Mouse (Mus musculus): ENCODE data around the gene Timp2.

Timp2 gene

DNA sequence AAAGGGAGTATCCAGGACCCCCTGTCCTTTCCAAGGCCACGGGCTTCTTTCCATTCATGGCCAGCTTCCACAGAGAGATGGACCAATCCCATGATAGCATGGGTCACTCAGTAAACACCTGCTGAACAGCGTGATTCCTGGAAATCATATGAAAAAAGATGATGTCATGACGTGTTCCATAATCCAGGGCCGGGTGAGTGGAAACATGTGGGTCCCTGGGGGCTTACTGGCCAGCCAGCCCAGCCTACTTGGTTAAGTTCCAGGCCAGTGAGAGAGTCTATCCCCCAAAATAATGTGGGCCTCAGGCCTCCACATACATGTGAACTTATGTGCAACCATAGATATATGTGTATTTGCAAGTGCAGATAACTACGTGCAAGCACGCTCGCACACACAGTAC lies 16.3 kb upstream of the Timp2 start:
- in situ Hi-C loops (cut with MboI; ENCODE audit: low sequenced_read_pairs), result no loop called here

DNA sequence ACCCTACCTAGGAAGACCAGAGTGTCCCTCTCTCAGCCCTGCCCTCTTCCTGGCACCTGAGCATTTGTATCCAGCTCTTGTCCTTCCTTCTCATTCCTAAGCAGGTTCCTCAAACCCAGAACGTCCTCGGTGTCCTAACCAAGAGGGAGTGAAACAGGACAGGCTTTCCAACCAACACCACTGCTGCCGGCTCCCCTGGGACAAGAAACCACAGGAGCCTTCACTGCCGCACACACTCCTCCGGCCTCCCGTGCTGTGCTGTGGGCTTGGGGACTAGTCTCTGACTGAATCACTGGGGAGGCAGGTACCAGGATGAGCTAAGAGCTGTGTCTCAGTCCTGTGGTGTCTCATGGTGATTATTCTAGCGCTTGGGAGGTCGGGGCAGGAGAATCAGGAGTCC lies 14.1 kb upstream of the Timp2 start:
- in situ Hi-C loops (cut with MboI; ENCODE audit: low sequenced_read_pairs), result loop anchor here (10.0 kb wide), 1 partner anchor 55 kb away; no protein-coding TSS in a partner anchor

DNA sequence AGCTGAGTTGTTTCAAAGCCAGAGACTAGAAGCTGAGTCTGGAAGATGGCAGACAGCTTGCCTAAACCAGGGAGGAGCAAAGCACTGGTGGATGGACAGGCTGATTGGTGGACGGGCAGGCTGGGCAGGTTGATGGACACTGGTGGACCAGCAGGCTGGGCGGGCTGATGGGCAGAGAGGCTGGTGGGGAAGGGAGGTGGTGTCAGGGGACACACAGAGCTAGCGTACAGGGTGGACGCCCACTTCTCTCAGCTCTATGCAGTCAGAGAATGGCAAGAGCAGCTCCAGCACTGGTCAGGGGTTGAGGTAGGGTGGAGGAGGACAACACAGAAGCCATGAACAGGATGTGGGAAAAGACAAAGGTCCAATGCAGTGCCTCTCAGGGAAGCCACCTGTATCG lies 13.7 kb upstream of the Timp2 start:
- in situ Hi-C loops (cut with MboI; ENCODE audit: low sequenced_read_pairs), result loop anchor here (10.0 kb wide), 1 partner anchor 54 kb away; no protein-coding TSS in a partner anchor

DNA sequence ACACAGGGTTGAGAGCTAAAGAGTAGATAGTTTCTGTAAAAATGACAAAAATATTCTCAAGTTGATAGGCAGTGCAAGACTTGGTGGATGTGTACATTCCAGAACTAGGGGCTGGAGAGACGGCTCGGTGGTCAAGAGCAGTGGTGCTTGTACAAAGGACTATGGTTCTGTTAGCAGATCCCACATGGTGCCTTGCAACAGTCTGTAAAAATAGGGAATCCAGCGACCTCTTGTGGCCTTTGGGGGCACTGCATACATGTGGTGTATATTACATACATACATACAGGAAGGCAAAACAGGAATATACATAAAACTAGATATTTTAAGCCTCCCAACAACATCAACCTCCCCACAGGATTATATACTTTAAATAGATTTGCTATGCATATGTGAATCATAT lies 12.8 kb upstream of the Timp2 start:
- in situ Hi-C loops (cut with MboI; ENCODE audit: low sequenced_read_pairs), result loop anchor here (10.0 kb wide), 1 partner anchor 54 kb away; no protein-coding TSS in a partner anchor

DNA sequence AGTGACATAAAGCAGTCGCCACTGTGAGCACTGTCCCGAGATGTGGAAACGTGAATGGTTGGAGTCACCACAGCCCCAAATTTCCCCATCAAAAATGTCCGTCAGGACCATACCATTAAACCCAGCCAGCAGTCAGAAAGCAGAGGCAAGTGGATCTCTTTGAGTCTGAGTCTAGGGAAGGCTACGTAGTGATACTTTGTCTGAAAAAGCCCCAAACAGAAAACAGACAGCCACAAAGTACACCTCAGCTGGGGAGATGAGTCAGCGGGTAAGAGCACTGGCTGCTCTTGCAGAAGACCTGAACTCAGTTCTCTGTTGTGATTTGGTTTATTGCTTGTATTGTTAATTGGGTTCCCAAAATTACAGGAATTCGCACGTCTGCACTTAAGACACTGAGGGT lies 11.0 kb upstream of the Timp2 start:
- in situ Hi-C loops (cut with MboI; ENCODE audit: low sequenced_read_pairs), result loop anchor here (10.0 kb wide), 1 partner anchor 52 kb away; no protein-coding TSS in a partner anchor

DNA sequence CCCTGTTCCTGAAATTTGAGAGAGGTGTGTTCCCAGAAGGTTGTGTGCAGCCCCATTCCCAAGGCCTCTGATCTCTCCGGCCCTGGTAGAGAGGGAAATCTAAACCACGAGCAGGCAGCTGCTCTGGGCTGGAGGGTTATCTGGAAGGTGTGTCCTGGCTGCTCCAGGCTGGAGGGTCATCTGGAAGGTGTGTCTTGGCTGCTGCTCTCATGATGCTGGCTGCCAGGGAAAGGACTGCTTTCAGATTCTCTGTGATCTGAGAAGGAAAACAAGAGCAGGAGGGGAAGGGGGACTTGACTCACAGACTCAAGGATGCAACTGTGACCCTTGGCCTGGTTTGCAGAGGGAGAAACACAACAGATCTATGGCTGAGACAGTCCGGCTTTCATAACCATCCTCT lies 10.6 kb upstream of the Timp2 start:
- in situ Hi-C loops (cut with MboI; ENCODE audit: low sequenced_read_pairs), result loop anchor here (10.0 kb wide), 1 partner anchor 51 kb away; no protein-coding TSS in a partner anchor

DNA sequence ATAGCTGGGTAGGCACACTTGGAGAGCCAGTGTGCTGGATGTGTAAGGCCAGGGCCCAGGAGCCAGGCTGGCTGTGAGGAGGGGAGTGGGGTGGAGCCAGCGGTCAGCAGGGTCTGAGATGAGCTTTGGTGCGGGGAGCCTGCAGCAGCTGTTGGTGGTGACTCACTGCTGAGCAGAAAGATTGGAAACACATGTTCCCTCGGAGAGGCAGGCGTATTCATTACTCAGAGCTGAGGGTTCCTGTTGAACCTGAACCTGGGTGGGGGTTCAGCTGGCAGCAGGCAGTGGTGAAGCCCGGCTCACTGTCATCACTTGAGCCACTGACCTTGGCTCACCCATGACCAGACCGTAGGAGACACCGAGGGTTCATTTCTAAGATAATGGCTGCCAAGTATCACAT lies 9.6 kb upstream of the Timp2 start:
- in situ Hi-C loops (cut with MboI; ENCODE audit: low sequenced_read_pairs), result loop anchor here (10.0 kb wide), 1 partner anchor 50 kb away; no protein-coding TSS in a partner anchor

DNA sequence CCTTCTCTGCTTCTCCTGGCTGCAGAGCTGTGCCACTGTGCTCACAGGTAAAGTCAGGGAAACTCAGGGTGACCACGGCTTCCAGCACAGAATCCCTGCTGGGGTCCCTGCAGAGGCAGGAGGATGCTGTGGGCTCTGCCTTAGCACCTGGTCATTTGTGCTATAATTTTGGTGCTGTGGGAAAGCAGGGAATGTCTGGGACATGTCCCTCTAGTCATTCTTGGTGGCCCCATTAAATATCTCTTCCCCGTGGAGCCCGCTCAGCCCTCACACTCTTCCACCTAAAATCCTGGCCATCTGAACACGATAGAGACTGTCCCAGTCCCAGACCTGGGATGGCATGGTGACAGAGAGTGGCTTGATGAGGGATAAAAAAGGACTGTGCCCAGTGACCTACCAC lies 8.5 kb upstream of the Timp2 start:
- in situ Hi-C loops (cut with MboI; ENCODE audit: low sequenced_read_pairs), result loop anchor here (10.0 kb wide), 1 partner anchor 49 kb away; no protein-coding TSS in a partner anchor

DNA sequence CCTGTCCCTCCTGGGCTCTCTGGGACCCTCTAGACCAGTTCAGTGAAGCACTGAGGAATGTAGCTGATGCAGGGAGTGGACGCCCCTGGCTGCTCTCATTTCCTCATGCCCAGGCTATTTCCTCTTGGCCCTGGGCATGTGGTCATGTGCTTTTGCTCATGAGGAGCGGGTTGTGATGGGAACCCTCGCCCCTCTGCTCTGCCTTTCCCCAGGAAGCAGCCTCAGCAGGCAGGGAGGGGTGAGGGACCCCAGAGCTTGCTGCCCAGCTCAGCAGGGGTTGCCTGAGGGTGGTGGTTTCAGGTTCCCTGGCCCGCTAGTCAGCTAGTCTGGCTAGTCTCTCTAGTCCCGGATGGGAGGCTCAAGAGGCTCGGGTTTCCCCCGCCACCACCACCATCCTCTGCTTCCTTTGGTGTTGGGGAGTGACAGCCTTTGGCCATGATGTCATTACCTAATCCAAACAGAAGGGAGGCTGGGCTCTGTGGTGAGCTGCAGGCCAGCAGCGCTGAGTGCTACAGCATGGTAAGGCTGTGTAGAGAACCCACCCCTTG lies 7.5 kb upstream of the Timp2 start:
- in situ Hi-C loops (cut with MboI; ENCODE audit: low sequenced_read_pairs), result loop anchor here (10.0 kb wide), 1 partner anchor 48 kb away; no protein-coding TSS in a partner anchor

DNA sequence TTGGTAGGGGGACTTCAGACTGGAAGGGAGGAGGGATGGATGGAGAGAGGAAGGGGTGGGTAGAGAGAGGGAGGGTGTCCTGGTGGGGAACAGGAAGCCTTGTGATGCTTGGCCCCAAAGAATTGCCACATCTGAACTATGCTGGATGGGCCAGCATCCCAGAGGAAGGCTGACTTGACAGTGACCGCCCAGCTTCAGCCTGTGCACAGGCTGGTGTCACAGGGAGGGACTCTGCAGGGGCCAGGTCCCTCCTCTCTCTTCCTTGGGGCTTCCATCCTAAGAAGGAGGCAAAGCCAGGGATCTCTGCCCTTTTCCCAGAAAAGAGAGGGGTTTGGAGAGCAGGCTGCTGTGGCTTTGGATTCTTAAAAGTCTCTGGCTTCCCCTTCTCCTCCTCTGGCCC lies 7.0 kb upstream of the Timp2 start:
- in situ Hi-C loops (cut with MboI; ENCODE audit: low sequenced_read_pairs), result loop anchor here (10.0 kb wide), 1 partner anchor 48 kb away; no protein-coding TSS in a partner anchor

DNA sequence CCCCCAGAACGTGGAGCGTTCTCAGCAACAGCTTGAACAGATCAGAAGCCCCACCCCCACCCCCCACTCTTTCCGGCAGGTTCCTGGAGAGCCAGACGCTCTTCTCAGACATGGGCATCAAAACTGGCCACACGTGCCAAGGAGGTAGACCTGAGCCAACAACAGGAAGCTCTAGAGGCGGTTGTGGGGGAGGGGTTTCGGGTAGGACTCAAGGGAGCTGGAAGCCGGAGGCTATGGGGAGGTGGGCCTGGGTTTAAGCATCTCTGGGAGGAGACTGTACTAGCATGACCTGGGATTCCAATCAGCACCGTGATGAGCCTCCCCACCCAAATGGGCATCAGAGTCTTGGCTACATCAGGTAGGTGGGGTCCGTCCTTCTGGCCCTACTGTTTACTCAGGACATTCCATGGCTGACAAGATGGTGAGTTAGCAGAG lies 5.4 kb upstream of the Timp2 start:
- in situ Hi-C loops (cut with MboI; ENCODE audit: low sequenced_read_pairs), result loop anchor here (10.0 kb wide), 1 partner anchor 46 kb away; no protein-coding TSS in a partner anchor

DNA sequence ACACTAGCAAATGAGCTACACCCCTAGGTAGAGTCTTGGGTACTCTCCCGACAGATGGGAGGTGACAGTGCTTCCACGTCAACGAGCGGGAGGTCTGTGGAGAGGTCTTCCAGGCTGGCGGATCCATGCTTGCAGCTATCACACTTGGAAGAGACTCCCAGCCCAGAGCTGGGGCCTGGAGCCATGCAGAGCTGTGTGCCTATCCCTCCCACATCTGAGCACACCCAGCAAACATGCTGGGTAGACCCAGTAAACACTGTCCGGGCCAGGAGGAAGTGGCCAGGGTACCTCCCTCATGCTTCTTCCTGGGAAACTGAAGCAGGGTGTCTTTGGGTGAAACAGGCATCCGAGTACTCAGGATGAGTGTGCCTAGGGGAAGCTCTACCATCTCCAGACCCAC lies 5.0 kb upstream of the Timp2 start:
- in situ Hi-C loops (cut with MboI; ENCODE audit: low sequenced_read_pairs), result loop anchor here (10.0 kb wide), 1 partner anchor 46 kb away; no protein-coding TSS in a partner anchor

DNA sequence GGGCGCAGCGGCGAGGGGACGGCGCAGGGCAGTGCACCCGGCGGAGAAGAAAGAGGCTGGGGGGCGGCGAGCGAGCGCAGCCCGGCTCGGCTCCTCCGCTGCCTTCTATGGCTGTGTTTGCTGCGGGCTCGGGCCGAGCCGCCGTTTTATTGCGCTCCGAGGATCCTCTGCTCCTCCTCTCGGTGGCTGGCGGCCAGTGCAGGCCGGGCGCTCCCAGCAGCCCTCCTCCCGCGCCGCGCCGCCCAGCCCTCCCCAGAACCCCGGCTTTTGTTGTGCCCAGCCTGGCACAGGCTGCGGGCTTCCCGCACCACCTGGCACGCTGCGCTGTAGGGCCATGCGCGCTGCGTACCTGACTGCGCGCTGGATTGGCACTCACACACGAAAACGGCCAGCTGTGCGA lies 335 bp downstream of the Timp2 start:
- in situ Hi-C loops (cut with MboI; ENCODE audit: low sequenced_read_pairs), result no loop called here

DNA sequence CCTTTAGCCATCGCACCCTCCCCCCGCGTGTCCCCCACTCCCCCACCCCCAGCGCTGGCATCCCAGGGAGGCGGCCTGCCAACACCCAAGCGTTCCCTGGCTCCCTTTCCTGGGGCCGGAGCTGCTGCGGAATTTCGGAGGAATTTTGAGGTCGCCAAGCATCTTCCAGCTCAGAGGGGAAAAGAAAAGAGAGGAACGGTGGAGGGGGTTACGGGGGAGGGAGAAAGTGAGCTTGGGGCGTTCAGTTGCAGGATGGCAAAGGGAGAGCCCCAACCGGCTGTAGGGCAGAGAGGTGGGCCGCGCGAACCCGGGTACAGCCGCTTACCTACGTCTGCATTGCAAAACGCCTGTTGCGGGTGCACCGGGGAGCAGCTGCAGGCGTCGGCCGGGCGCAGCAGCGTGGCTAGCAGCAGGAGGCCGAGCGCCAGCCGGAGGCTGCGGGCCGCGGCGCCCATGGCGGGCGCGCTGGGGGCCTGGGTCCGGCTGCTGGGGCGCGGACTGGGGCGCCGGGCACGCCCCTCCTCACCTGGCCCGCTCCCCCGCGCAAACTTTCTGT lies 826 bp downstream of the Timp2 start:
- in situ Hi-C loops (cut with MboI; ENCODE audit: low sequenced_read_pairs), result no loop called here

DNA sequence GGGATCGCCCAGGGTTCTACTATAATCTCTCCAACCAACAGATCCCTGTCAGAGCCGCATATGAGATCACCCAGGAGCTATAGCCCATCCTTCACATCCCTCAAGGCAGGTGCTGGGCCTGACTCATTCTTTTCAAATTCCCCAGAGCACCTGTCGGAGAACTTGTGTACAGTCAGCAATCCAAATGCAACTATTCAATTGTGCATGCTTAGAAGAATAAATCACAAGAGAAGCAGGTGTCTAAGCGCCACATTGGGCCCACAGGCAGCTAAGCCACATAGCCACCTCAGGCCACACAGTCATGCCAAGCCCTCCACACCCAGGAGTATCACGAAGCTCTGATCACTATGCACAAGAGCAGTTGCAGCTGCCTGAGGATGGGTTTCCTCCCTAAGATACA lies 6.0 kb downstream of the Timp2 start:
- in situ Hi-C loops (cut with MboI; ENCODE audit: low sequenced_read_pairs), result no loop called here

DNA sequence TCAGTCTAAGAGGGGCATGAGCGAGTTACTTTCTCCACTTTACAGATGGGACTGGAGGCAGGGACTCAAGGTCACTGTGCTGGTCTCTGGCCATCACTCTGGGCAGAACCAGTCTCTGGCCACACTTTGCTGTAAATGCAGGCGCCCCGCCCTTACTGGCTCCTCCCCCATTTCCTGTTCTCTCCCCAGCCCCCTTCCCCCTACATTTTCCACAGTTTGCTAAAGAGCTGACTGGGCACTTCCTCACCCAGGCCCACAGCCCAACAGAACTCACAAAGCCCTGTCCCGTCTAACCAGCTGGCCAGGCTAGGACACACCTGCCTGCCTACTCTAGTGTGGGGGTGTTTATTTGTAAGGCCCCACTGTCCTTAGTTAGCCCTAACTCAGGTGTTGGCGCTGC lies 6.7 kb downstream of the Timp2 start:
- in situ Hi-C loops (cut with MboI; ENCODE audit: low sequenced_read_pairs), result no loop called here

DNA sequence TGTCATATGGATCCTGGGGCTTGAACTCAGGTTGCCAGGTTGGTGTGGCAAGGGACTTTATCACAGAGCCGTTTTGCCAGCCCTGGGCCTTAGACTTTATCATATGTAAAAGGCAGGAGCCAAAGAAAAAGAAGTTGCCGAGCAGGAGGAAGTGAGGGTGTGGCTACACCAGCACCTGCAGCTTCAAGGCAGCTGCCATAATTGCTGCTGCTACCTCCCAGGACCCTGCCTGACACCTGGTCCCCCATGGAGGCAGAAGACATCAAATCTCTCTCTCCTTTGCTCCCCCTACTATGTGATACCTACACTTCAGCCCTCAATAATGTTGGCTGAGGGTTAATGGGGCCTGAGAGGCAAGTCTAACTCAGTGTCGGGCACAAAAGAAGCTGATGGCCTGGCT lies 7.1 kb downstream of the Timp2 start:
- in situ Hi-C loops (cut with MboI; ENCODE audit: low sequenced_read_pairs), result no loop called here

DNA sequence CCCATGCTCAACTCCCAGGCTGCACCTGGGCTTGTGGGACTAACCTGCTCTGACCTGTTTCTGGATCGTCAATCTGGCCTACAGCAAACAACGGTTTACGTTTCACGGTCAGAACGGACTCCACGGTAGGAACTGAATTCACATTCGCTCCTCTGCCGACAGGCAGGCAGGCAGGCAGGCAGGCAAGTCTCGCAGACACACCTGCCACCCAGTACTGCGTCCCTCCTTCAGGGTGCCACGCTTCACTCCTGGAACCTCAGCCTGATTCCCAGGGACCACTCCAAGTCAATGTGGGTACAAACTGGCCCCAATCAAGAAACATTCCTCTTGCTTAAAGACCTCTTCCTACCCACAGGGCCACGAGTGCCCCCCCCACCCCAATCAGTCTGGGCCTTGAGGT lies 7.6 kb downstream of the Timp2 start:
- in situ Hi-C loops (cut with MboI; ENCODE audit: low sequenced_read_pairs), result no loop called here

DNA sequence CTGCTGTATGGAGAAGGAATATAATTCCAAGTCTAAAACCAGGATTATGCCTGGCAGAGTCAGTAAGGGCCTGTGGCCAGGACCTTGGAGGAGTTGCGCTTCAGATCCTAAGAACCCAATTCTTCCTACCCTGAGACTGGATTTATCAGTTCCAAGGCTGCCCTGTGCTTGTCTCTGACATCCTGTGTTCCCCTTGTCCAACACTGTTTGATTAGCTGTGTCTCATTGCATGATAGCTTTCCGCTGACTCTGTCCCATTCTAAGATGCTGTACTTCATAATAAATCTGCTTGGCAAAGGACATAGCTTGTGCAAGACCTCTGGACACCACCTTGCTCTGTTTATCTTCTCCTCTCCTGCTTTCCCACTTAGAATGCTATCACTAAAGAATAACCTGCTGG lies 8.1 kb downstream of the Timp2 start:
- in situ Hi-C loops (cut with MboI; ENCODE audit: low sequenced_read_pairs), result no loop called here

DNA sequence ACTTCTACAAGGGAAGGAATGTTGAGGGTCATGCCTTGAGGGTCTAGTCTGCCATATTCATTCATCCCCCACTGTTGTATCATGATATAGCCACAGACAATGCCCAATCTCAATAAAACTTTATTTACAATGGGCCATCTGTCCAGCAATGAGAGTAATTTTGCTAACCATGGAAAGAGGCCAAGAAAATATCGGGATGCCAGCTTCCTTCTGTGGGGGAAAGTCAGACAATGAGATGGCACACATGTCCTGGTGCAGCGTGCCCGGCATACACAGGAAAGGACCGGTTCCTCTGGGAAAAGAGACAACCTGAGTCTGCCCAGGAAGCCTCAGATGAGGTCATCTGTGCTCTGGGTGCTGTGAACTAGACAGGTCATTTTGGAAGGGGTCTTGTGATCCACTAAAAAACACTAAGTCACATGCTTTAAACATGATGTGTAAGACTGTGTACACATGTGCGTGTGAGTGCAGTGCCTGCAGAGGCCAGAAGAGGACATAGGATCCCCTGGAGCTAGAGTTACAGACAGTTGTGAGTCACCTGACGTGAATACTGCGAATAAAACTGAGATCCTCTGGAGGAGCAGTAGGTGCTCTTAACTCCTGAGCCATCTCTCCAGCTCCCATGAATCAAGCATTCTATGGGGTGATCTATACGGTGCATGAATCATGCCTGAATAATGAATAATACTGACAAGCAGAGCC lies 9.0 kb downstream of the Timp2 start:
- in situ Hi-C loops (cut with MboI; ENCODE audit: low sequenced_read_pairs), result no loop called here

DNA sequence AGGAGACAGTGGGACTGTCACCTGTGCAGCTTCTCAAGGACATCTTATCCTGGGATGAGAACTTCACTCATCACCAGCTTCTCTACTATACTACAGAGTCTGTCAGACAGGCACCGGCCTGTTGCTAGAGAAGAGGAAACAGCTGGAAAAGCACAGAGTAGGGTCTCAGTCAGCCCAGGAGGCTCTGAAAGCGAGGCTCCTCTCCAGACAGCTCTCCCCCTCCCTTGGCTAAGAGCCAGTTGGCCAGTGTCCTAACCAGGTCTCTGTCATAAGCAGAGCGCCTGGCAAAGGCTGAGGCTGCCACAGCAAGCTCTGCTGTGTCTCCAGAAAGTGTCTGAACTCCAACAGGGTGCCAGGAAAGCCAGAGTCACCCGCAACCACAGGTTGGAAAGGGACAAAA lies 9.8 kb downstream of the Timp2 start:
- in situ Hi-C loops (cut with MboI; ENCODE audit: low sequenced_read_pairs), result no loop called here

DNA sequence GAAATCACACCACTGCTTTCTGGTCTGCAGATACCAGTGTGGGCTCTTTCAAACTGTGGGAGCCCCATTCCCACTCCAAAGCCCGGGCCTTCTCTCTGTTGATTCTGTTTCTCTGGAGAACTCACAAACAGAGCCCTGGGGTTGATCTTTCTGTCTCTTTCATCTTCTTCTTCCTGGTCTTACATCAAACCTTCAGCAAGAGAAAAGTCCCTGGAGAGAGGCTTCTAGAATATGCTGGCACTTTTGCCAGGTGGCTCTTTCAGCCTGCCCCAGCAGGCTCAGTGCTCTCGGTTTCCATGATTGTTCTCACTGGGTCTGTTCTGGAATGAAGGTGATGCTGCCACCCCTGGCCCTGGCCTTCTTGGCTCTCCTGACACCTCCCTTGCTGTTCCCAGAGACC lies 11.9 kb downstream of the Timp2 start:
- in situ Hi-C loops (cut with MboI; ENCODE audit: low sequenced_read_pairs), result no loop called here
